Comparison of ENCODE assay signal across 14 mouse cellular contexts in genomic region chr11:97589216-97589615, GRCm38 (mm10). TPM values are rescaled to one million over a fixed set of nuclear protein-coding genes. Genes with fewer than 3 reads are reported as not detected.
DNase-seq lines count a peak whose midpoint lies in the region; ATAC-seq and TF ChIP-seq lines count a peak whose summit lies in the region.
"Had no signal": no experiment of that assay in that cellular context is flagged by ENCODE, and none has a peak within 500 bp of the region (broad histone marks: within the 10 kb centered on the region; RNA-seq: fewer than 3 reads in every experiment).

No protein-coding gene starts in this region.

- H3K9me3 ChIP-seq in hindbrain, embryonic 10.5 days: no peaks in the 10 kb centered on the region
- no peaks in the 10 kb centered on the region for H3K9me3 ChIP-seq in hindbrain, embryonic 16.5 days (ENCODE audit: control insufficient read depth, low read length)
- no peaks in the 10 kb centered on the region for H3K9me3 ChIP-seq in ES-E14 (ENCODE audit: control insufficient read depth, insufficient read depth, low read depth, low read length)
- H3K9me3 ChIP-seq: heart, embryonic 12.5 days had no signal

- H3K36me3 ChIP-seq in hindbrain, embryonic 10.5 days: no peaks in the 10 kb centered on the region
- no peaks in the 10 kb centered on the region for H3K36me3 ChIP-seq in hindbrain, embryonic 16.5 days (ENCODE audit: control insufficient read depth, insufficient read depth, low read length)
- no peaks in the 10 kb centered on the region for H3K36me3 ChIP-seq in ES-E14 (ENCODE audit: control insufficient read depth, insufficient read depth, low read length, poor library complexity, severe bottlenecking)
- H3K36me3 ChIP-seq: heart, embryonic 12.5 days had no signal

- in situ Hi-C loops in ES-E14 (cut with MboI; ENCODE audit: low sequenced_read_pairs in 2 of 2, unreplicated experiment in 2 of 2): no loop called here

- peak overlapping the region; percentile 16; the same call in 1 of the 2 replicates for H3K27ac ChIP-seq in hindbrain, embryonic 10.5 days
- no peak overlapping the region for H3K27ac ChIP-seq in hindbrain, embryonic 16.5 days (ENCODE audit: low read depth, low read length)
- H3K27ac ChIP-seq in ES-E14 (ENCODE audit: insufficient read depth, low read depth, low read length, poor library complexity, severe bottlenecking): no peak overlapping the region

- no peak for ATAC-seq in hindbrain, embryonic 16.5 days
- ATAC-seq: inflammation-experienced regulatory T-cells, adult 6 months; liver, postnatal 0 days had no signal

- no peak for DNase-seq in hindbrain, embryonic 10.5 days (ENCODE audit: low spot score)
- DNase-seq in ES-E14 (ENCODE audit: low read depth, low spot score): no peak
- DNase-seq in embryo, embryonic 11 days: peak; percentile 61
- DNase-seq in lung, postnatal 10 days: peak; percentile 40
- no peak for DNase-seq in cerebellum, adult 11 months
- DNase-seq in spleen, postnatal 14 days (ENCODE audit: low spot score in 2 of 2): no peak
- no peak for DNase-seq in urinary bladder, postnatal 25 days (ENCODE audit: low spot score)
- DNase-seq: adrenal gland, adult 2 months; liver, postnatal 0 days; thymus, adult 2 months had no signal

- H3K9ac ChIP-seq in hindbrain, embryonic 16.5 days (ENCODE audit: low read depth, low read length): no peak overlapping the region
- H3K9ac ChIP-seq in ES-E14 (ENCODE audit: insufficient read depth, low read depth, low read length, poor library complexity, severe bottlenecking): 0 out of 2 replicates have a peak overlapping the region, but pooled peaks have one; percentile 0
- H3K9ac ChIP-seq: heart, embryonic 12.5 days; liver, postnatal 0 days had no signal

- H3K4me1 ChIP-seq in hindbrain, embryonic 10.5 days (replicated peaks): peaks cover 26% of the 10 kb centered on the region
- peaks cover 4% of the 10 kb centered on the region for H3K4me1 ChIP-seq in hindbrain, embryonic 16.5 days (ENCODE audit: control insufficient read depth, insufficient read depth, low read depth, low read length)
- peaks cover 1 to 4% of the 10 kb centered on the region in 2 experiments; a peak in 1 of 4 replicates for H3K4me1 ChIP-seq in ES-E14 (ENCODE audit: control insufficient read depth in 2 of 2, insufficient read depth in 2 of 2, low read length in 2 of 2, poor library complexity in 1 of 2)

- H3K4me3 ChIP-seq in hindbrain, embryonic 10.5 days: 0 out of 2 replicates have a peak overlapping the region, but pooled peaks have one; percentile 13
- H3K4me3 ChIP-seq in hindbrain, embryonic 16.5 days (ENCODE audit: low read length): no peak overlapping the region
- H3K4me3 ChIP-seq in ES-E14 (ENCODE audit: insufficient read depth in 1 of 2, low read depth in 1 of 2, low read length in 2 of 2, poor library complexity in 1 of 2, severe bottlenecking in 1 of 2): 0 out of 4 replicates have a peak overlapping the region, but pooled peaks of 1 of the 2 experiments have one; percentile 18
- H3K4me3 ChIP-seq: heart, embryonic 12.5 days; myocyte had no signal

- H3K4me2 ChIP-seq in hindbrain, embryonic 16.5 days (ENCODE audit: low read length): no peak overlapping the region
- H3K4me2 ChIP-seq: heart, embryonic 12.5 days had no signal

- peaks cover 36% of the 10 kb centered on the region for H3K27me3 ChIP-seq in hindbrain, embryonic 10.5 days (ENCODE audit: insufficient read depth, poor library complexity, severe bottlenecking)
- H3K27me3 ChIP-seq in hindbrain, embryonic 16.5 days (replicated peaks; ENCODE audit: control insufficient read depth, insufficient read depth, low read length): no peaks in the 10 kb centered on the region

- 5% methylated on average over 10 of the region's 10 CpGs for WGBS in hindbrain, embryonic 10.5 days
- WGBS in hindbrain, embryonic 16.5 days: 5% methylated on average over 10 of the region's 10 CpGs

TF ChIP-seq in ES-E14, 5 proteins besides CTCF, POLR2A, EP300 and RAD21:
- no peak for TF ChIP-seq HCFC1 (IDR thresholded peaks at IDR 0.05; ENCODE audit: borderline replicate concordance, insufficient read depth, low read length)
- no peak for TF ChIP-seq ZC3H11A (IDR thresholded peaks at IDR 0.05; ENCODE audit: borderline replicate concordance, low read depth, low read length)
- TF ChIP-seq MAFK (IDR thresholded peaks at IDR 0.05; ENCODE audit: insufficient read depth, low read depth, low read length): no peak
- no peak for TF ChIP-seq CHD2 (IDR thresholded peaks at IDR 0.05; ENCODE audit: low read depth, low read length)
- TF ChIP-seq ZNF384 (IDR thresholded peaks at IDR 0.05; ENCODE audit: low read depth, low read length): no peak

RNA-seq across cellular contexts. Expression of gene Srcin1, which starts 13.2 kb away (rescaled TPM):
- 0.76 and 1.8 TPM in 2 replicates for polyA plus RNA-seq in hindbrain, embryonic 10.5 days (2016; fragmentation: Nextera tagmentation; extraction: Ambion mirVana)
- polyA plus RNA-seq in hindbrain, embryonic 16.5 days (2015; fragmentation: Nextera tagmentation; extraction: Ambion mirVana): 8.0 and 8.9 TPM in 2 replicates
- 2.4 and 4.1 TPM in 2 replicates for total RNA-seq in ES-E14 (2012; rRNA removed)
- polyA plus RNA-seq: heart, embryonic 12.5 days; inflammation-experienced regulatory T-cells, adult 6 months; myocyte had no signal

RNA-seq across cellular contexts. Expression of gene Epop, which starts 40.3 kb away (rescaled TPM):
- polyA plus RNA-seq in hindbrain, embryonic 10.5 days (2016; fragmentation: Nextera tagmentation; extraction: Ambion mirVana): 13.4 and 14.3 TPM in 2 replicates
- polyA plus RNA-seq in hindbrain, embryonic 16.5 days (2015; fragmentation: Nextera tagmentation; extraction: Ambion mirVana): 1.2 and 1.4 TPM in 2 replicates
- total RNA-seq in ES-E14 (2012; rRNA removed): 100 and 109 TPM in 2 replicates

Comparison
In these comparisons a context has a peak if more than half of its experiments do, and no peak if none do; other contexts are left out.
1. DNase-seq: peak in embryo, embryonic 11 days (single experiment) and lung, postnatal 10 days (single experiment); none in hindbrain, embryonic 10.5 days (single experiment), ES-E14 (single experiment), cerebellum, adult 11 months (single experiment), spleen, postnatal 14 days (0 of 2) and urinary bladder, postnatal 25 days (single experiment).